Mouse (Mus musculus) retina, embryonic 14.5 days (tissue): Measurements from ENCODE around the gene Rdh13.
"Not testable (repeated sequence)": the region's sequence is repeated elsewhere in the genome, so short reads cannot be mapped to it uniquely, and the experiment has no call there.

Experiments
- DNase-seq: peaks from one replicate; pipeline ENCODE4 v3.0.0-alpha.2; 2015; ENCODE audit warnings: low spot score

The Rdh13 gene

DNA sequence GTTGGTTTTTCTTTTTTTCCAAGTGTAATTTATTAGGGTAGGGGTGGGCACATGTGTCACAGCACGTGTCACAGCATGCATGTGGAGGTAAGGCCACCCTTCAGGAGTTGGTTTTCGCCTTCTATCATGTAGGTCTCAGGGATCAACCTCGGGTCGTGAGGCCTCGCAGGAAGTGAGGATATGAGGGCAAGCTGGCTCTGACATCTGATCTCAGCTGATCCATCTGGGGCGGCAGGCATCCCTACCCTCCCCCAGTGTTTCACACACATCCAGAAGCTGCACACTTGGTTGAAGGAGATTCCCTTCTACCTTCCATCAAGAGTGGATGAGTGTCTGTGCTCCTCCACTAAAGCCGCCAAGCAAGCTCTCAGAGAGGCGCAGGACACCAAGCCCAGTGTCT is 13.4 kb downstream of the Rdh13 start:
- DNase-seq, result no peak

DNA sequence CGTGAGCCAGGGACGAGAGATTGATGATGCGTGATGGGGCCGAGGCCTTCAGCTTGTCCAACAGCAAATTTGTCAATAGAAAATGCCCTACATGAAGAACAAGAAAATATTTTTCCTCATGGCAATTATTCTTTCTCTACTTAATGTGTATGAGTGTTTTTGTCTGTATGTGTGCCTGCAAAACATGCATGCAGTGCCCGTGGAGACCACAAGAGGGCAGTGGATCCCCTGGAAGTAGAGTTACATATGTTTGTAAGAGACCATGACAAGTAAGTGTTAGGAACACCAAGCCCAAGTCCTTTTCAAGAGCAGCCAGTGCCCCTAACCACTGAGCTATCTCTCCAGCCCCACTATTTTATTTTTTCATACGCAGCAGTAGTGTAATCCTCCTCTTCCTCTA is 13.9 kb downstream of the Rdh13 start:
- peak; percentile 77 for DNase-seq

DNA sequence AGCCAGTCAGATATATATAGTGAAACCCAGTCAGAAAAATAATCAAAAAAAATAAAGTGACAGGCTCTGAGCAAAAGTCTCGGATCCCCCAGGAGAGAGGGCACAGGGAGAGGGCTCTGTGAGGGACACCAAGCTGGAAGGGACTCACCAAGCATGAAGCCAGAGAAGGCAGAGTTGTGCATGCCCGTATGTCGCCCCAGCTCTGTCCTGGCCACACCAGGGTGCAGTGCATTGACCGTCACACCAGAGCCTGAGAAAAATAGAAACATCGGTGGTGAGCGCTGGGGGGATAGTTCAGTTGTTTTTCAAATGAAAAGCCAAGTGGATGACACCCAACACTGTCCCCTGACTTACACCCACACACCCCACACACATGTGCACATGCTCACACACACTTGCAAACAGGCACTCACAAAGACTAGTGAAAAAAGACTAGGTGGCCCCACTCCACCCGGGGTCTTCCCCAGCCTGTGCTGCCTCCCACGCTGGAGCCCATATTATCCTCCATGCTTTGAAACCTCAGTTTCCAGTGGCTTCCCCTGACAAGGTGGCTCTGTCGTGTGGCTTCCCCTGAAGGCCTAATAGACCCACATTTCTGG is 15.1 kb downstream of the Rdh13 start:
- no peak for DNase-seq

DNA sequence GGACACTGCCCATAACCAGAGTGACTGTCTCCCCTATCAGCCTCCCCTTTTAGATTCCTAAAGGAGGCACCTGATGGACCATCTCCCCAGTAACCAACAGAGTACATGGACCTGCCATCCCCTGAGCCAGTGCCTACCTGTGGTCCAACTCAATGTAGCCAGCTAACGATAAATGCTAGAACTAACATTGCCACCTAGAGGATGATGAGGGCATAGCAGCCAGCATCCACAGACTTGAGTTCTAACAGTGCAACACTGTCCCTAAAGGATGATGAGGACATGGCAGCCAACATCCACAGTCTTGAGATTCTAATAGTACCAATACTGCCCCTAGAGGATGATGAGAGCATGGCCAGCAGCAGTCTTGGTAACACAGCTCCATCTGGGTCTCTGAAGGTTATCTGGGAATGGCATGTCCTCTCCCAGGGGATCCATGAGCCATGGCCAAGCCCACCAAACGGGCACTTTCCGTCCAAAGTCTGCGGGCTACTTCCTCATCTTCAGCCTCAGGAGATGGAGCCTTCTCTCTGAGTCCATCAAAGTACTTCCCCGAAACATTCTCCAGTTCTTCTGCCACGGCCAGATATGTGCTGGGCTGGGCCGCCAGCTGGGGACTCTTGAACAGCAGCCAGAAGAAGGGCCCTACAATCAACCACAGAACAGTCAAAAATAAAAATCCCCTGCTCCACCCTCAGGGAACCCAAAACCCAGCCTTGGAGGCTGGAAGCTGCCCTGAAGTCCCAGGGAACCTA is 18.1 kb downstream of the Rdh13 start:
- peak; percentile 97 for DNase-seq

DNA sequence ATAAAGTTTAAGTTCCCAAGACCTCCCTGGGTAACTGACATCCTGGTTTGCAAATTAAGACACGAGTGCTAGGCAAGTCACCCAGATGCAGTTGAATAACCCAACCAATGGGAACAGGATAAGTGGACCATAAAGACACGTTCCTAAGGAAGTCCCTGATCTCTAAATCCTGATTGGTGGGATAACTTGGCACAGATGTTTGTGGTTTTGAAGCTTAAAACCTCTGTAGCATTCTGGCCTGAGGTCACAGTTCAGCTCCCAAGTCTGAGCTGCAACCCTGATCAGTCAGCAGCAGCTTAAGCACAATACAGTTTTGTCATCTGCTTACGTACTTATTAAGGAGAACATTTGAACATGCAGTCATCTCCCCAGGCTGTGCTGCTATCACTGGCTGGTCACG is 25.2 kb downstream of the Rdh13 start:
- no peak for DNase-seq

DNA sequence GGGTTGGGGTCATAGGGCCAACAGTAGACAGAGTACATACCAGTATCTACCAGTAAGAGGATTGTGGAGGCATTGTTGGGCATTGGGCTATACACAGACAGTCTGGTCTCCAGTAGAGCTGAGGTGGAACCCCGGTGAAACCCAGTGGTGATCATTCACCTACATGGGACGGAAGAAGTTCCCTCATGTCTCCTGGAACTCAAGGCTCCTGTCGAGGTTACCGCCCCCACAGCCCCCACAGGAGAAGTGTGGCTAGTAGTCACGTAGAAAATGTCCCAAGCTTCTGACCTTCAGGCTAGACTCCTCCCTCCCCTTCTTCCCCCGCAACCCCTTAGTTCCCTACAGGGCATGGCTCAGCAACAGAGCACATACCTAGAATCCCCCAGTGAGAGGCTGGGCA is 25.8 kb downstream of the Rdh13 start:
- DNase-seq, result no peak

DNA sequence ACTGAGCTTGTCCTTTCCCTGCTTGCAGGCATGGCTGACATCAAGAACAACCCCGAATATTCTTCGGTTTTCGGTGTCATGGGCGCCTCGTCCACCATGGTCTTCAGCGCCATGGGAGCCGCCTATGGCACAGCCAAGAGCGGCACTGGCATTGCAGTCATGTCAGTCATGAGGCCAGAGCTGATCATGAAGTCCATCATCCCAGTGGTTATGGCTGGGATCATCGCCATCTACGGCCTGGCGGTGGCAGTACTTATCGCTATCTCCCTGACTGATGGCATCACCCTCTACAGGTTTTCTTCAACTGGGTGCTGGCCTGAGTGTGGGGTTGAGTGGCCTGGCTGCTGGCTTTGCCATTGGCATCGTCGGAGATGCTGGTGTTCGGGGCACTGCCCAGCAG is 33.0 kb downstream of the Rdh13 start:
- DNase-seq, result not testable (repeated sequence)

DNA sequence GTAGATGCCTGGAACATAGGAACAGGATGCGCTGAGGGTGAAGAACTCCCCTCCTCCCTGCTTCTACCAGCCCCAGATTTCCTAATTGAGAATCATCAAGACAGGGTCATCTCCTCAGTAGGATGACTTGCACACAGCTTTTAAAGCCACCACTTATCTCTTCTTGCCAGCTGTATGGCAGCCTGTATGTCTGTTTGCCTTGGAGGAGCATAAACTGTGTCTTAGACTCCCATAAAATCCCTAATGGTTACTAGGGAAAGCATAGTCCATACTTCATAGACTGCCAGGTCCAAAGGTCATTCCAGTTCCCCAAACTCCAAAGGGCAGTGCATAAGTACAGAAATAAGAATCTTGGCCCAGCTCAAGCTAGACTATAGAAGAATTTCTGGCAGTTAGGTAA is 47.7 kb downstream of the Rdh13 start, which contains the start of gene Gp6:
Gene Gp6, minus strand, starts transcription at position 15 of the 400 bp plus-strand sequence.
- DNase-seq, result no peak
